Mouse (Mus musculus) CD8-positive naive resting alpha-beta T cell, adult 2 months (primary cell): ENCODE data around the gene Prom2.

Experiments used
- DNase-seq, 2 experiments: peaks; one replicate each; pipeline ENCODE4 v3.0.0; 2022; ENCODE audit warnings: low read depth in 2 of 2, low spot score in 2 of 2

Prom2 gene

DNA sequence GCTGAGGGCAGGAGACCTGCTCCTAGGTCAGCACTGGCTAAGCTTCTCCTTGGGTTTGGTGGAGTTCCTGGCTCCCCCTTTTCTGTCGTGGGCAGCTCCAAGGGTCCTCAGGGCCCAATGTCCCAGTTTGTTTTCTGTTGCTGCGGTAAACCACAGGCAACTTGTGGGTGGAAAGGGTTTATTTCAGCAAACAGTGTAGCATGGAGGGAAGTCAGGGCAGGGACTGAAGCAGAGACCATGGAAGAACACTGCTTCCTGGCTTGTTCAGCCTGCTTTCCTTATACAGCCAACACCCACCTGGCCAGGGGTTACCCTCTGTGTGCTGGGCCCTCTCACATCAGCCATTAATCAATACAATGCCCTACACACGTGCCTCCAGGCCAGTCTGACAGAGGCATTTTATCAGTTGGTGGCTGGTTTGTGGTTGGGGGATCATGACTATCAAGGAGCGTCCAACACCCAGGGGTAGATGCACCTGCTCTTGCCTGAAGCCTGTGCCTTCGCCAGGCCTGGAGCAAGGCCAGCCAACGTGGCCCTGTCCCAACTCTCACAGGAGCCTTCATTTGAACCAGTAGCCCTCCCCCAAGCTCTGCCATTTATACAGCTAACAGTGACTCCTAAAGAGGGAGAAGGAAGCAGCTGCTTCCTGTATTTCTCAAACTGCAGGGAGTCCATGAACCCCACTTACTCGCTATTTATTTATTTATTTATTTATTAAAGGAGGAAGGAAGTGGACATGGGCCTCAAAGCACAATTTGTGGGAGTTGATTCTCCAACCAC lies 17.1 kb downstream of the Prom2 start:
- DNase-seq, result no peak

GRCm38 (mm10) chr2:127522006-127522441 lies 19.2 kb downstream of the Prom2 start, which contains the start of gene Kcnip3:
TSS of gene Kcnip3 (minus strand) at chr2:127522094.
- no peak for DNase-seq

DNA sequence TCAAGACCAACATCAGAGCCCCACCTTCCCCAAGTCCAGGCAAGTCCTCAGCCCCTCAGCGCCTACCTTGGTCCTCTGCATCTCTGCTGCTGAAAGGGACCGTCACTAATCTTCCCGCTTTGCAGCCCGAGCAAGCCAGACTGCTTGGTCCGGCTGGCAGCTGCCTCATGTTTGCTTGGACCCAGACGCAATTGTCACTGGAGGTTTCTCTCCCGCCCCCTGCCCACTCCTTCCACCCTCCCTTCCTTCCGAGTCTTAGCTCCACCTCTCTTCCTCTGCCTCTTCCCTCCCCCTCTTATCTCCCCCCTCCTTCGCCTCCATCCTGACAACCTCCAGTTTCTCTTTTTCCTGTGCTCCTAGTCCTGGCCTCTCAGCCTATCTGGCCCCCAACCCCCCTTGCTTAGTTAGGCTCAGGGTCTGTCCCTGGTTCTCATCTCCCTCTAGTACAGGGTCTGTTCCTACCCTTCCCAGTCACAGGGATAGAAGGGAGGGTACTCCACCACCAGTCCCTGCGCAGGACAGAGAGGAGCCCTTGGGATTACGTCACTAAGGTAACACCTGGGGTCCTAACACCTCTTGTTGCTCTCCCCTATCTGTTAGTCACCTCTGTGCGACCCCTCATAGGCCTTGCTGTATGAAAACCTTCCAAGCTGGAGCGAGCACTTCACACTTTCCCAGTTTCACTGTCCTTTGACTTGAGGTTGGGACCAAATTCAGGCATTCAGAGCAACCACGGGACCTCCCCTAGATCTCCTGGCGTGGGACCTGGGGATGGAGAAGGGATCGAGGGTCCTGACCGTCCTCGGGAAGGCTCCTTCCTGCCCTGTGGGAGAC lies 19.9 kb downstream of the Prom2 start:
- DNase-seq, result no peak

GRCm38 (mm10) chr2:127520123-127520522 lies 21.1 kb downstream of the Prom2 start:
- DNase-seq, result no peak

GRCm38 (mm10) chr2:127519308-127519707 lies 22.0 kb downstream of the Prom2 start:
- no peak for DNase-seq

DNA sequence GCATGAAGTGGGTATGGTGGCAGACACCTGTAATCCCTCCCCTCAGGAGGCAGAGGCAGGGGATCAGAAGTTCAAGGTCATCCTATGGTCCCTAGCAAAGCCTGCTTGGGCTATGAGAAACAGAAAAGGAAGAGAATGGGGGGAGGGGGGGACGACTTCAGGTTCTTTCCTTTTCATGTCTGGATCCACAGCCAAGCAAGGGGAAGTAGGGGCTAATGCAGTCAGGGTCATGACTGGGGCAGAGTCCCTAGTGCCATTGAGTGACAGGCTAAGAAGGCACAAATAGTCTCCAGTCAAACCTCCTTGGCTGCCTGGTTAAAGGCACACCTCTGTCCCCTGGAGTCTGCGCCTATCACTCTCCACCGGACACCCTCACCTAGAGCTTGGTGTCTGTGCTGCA lies 22.4 kb downstream of the Prom2 start:
- DNase-seq, result no peak

DNA sequence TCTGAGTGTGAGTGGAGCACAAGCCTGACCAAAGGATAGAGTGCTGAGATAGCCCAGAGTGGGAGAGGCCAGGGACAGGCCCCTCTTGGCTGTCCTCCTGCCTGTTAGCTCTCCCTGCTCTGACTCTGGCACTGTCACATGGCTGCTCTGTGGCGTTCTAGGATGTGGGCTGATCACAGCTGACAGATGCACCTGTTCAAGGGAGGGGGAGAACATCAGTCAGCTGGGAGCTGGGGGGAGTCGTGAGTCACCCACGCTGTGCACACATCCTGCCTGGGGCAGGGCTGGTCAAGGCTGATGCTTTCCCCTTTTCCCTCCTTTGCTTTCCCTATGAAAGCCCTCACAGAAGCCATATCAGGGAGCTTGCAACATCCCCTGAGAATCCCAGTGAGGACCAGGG lies 23.0 kb downstream of the Prom2 start:
- DNase-seq, result no peak

- DNase-seq, result no peak
Measured at GRCm38 (mm10) chr2:127517081-127517480, 24.2 kb downstream of the Prom2 start.

DNA sequence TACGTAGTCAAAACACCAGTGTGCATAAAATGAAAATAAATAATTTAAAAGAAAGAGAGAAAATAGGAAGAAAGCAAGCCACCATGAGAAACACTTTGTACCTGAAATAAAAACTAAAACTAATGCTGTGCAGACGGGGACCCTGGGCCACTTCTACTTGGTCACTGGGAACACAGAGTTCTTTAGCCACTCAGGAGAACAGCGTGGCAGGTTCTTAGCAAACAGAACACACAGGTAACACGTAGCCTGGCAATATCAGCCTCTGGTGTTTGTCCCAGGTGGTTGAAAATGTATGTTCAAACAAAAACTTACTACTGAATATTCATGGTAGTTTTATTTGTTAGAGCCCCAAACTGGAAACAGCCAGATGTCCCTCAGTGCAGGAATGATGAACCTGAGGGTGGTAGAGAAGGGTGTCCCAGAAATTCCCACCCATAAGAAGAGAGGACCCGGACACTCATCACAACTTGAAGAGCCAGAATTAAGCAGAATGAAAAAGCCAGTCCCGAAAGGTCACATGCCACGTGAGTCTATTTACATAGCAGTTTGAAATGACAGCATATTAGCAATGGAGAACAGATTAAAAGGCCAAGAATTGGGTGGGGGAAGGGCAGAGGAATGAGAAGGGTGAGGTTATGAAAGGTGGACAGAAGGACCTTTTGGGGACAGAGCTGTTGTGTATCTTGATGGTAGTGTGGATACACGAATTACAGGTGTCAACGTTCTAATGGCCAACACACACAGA lies 26.7 kb downstream of the Prom2 start:
- DNase-seq, result no peak

- DNase-seq, result no peak
Measured at GRCm38 (mm10) chr2:127513244-127513643, 28.0 kb downstream of the Prom2 start.

DNA sequence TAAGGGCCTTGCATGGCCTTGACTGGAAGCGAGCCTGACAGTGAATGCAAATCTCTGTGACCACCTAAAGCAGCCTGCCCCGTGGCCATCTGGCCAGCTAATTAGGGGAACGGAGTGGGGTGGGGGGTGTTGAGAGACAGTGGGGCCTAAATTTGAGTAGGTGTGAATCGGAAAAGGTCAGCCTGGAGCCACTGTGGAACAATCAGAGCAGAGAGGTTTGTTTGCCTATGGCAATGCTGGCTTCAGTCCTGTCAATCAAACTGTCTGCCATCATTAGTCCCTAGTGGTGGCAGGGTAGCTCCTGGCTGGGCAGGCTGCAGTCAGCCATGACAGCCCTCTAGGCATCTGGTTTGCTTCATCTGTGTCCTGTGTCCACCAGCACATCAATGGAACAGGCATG lies 29.8 kb downstream of the Prom2 start:
- no peak for DNase-seq

DNA sequence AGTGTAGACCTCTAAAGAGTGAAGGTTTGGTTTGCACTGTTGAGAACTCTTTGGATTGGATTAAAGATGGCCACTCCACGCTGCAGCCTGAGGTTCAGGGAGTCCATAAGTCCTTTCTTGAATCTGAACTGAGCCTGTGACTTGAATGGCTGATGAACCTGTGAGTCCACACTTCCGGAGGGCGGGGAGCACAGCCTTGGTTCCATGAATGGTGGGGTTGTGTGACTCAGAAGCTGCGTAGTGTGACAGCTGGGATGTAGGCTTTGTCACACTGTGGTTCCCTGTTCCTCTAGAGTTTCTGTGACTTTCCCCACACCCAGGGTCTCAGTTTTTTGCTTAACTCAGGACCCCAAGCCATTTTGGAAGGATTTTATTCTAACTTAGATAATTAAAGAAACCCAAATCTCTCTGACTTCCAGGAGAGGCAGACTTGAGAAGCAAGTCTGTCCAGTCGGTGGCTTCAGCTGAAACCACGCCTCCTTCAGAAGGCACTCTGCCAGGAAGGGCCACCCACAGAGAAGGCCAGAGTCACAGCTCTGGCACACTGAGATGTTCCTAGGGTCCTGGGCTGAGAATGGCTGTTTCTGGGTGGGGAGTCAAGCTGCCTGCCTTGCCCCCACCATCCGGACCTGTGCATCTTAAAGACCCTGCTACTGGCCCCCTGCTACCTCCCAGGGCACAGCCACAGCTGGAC lies 33.2 kb downstream of the Prom2 start:
- DNase-seq, result no peak

- peak; percentile 49 to 63 for DNase-seq
Measured at GRCm38 (mm10) chr2:127507077-127507774, 34.0 kb downstream of the Prom2 start.

DNA sequence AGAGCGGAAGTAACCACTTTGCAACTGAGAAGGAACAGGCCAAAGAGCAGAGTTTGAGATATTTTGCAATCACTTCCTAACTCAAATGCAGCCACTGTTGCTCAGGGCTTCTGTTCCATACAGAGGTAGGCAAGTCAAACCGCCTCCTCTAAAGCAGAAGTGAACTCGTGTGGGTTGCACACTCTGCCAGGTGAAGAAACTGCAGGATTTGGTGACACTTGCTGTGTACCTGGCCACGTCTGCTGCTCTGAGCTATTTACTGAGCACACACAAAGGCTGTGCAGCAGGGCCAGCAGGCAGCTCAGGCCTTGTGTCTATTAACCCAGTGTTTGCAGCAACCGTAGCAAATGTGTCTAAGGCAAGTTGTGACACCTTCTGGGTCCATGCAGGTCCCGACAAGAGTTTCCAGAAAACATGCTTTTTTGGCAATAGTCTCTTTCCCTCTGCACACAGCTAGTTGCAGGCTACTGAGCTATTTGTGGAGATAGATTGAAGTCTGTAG lies 35.1 kb downstream of the Prom2 start:
- no peak for DNase-seq

- no peak for DNase-seq
Measured at GRCm38 (mm10) chr2:127505196-127505595, 36.1 kb downstream of the Prom2 start.

GRCm38 (mm10) chr2:127503751-127504549 lies 37.3 kb downstream of the Prom2 start:
- DNase-seq, result no peak

GRCm38 (mm10) chr2:127501061-127501460 lies 40.2 kb downstream of the Prom2 start:
- DNase-seq, result peak; percentile 19 to 38

GRCm38 (mm10) chr2:127498750-127499149 lies 42.5 kb downstream of the Prom2 start:
- no peak for DNase-seq

GRCm38 (mm10) chr2:127496321-127496720 lies 44.9 kb downstream of the Prom2 start:
- no peak for DNase-seq
